Mouse (Mus musculus) embryonic fibroblast, embryonic 13.5 days (primary cell): ENCODE results near the gene Gm19402.
"Not testable (repeated sequence)": the region's sequence is repeated elsewhere in the genome, so short reads cannot be mapped to it uniquely, and the experiment has no call there.

Experiments used
- CTCF ChIP-seq: IDR thresholded peaks from 2 replicates; pipeline ENCODE4 v1.5.1; 2011; ENCODE audit warnings: mild to moderate bottlenecking, control low read depth, low read length, moderate library complexity, borderline replicate concordance; ENCODE audit not compliant: insufficient read depth
- POLR2A ChIP-seq: IDR thresholded peaks from 2 replicates; pipeline ENCODE4 v1.6.1; 2011; ENCODE audit warnings: low read depth, mild to moderate bottlenecking, control low read depth, low read length, moderate library complexity

DNA sequence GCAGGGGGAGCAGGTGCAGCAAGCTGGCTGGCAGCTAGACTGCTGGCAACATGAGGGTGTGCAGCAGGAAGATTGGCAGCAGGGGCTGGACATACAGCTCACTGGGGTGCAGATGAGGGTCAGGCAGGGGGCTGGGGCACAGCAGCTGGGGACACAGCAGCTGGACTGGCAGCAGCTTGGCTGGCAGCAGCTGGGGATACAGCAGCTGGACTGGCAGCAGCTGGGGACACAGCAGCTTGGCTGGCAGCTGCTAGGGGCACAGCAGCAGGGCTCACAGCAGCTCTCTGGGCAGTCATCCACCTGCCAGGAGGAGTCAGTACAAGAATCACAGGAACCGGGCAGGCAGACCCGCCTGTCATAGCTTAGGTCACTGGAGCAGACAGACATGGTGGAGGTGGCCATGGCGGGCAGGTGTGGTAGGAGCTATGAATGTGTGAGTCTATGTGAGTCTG lies at the start of gene Gm19402:
- not testable (repeated sequence) for TF ChIP-seq CTCF, POLR2A
